Mouse (Mus musculus) gastrocnemius, postnatal 14 days (tissue): ENCODE measurements at regions not wholly inside any gene's neighbourhood (a gene's known extent, or its start where the extent isn't known, plus 50 kb on each side); places are given as distances from the start of the nearest gene placed in this dataset.
"Not testable (repeated sequence)": the region's sequence is repeated elsewhere in the genome, so short reads cannot be mapped to it uniquely, and the experiment has no call there.

Experiments
- DNase-seq: peaks from one replicate; pipeline ENCODE4 v3.0.0; 2021; ENCODE audit warnings: mixed read lengths
- intact Hi-C: fragments of 180-260 bp; cut with DNase I; formaldehyde crosslinking; loops from one replicate; pipeline ENCODE4 v1.15.1; 2025; ENCODE audit warnings: low total_unique reads

DNA sequence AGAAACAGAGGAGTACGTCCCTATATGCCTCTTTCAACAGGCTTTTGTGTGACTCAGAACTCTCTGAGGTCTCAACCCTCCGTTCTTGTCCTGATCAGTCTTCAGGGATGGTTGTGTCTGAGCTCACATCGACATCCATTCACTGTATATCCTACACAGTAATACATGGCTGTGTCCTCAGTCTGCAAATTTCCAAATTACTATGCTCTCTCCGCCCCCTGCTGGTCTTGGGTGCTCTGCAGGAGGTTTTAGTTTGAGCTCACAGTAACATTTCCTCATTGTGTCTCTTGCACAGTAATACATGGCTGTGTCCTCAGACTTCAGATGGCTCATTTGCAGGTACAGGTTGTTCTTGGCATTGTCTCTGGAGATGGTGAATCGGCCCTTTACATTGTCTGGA, 53.5 kb downstream of the Adam6a start:
- intact Hi-C loops, DNase-seq: not testable (repeated sequence)

DNA sequence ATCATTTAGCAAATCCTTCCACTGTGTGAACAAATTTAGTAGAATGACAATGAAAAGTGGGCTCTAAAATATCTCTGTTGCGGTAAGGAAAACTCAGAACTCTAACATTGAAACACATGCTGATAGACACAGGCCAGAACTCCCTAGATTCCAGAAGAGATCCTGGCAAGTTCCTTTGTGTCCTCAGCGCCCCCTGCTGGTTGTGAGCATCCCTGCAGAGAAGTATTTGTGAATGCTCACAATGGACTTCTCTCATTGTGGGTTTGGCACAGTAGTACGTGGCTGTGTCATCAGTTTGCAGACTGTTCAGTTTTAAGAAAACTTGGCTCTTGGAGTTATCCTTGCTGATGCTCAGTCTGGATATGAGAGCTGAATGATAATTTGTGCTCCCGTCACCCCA, 67.2 kb downstream of the Adam6a start:
- peak; percentile 6 for DNase-seq
- intact Hi-C loops = no loop called here

DNA sequence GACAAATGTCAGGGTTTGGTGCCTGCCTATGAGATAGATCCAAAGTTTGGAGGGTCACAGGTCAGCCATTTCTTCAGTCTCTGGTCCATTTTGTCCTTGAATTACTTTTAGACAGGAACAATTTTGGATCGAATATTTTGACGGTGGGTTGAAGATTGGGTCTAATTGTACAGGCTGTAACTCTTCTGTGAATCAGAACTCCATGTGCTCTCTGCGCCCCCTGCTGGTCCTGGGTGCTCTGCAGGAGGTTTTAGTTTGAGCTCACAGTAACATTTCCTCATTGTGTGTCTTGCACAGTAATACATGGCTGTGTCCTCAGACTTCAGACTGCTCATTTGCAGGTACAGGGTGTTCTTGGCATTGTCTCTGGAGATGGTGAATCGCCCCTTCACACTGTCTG, 81.5 kb downstream of the Adam6a start:
- DNase-seq, intact Hi-C loops: not testable (repeated sequence)

DNA sequence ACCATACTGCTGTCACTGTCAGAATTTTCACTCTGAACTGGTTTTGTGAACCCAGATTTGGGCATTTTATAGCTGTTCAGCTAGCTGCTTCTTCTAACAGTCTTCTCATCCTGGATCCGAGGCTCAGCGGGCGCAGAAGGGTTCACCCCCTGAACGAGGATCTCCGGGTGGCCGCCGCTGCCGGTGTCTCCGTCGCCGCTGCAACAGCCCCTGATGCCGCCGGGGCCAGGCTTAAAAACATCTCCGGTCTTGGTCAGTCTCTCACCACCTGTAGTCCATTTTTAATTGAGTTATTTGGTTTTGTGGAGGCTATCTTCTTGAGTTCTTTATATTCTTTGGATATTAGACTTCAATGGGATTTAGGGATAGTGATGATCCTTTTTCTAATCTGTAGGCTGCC, 87.1 kb downstream of the Adam6a start:
- intact Hi-C loops, DNase-seq: not testable (repeated sequence)
